Mouse (Mus musculus): ENCODE results near the gene Tagln.

DNA sequence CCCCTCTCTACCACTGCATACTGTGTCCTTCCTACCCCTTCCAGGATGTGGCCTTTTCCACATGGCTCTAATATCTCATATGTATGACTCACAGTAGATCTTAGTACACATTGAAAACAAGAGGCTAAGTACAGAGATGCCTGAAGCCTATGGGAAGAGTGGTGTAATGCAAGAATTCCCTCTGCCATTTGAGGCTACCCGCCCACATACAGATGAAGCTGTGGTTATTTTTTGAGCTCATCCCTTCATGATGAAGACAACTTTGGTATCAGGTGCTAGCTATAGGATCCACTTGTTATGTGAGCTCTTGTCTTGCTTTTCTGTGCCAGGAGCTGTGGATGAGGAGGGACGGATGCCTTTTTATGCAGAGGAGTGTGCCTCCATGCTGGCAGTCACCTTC is 20.2 kb downstream of the Tagln start:
- no peak for TF ChIP-seq CTCF (conservative IDR thresholded peaks at IDR 0.05 in 1 of 2, IDR thresholded peaks at IDR 0.05 in 1 of 2; ENCODE audit: low read depth in 2 of 2, low read length in 2 of 2)
- no peak for TF ChIP-seq SMC3 (IDR thresholded peaks at IDR 0.05; ENCODE audit: low read depth, low read length)
- TF ChIP-seq POLR2AphosphoS2 (IDR thresholded peaks at IDR 0.05; ENCODE audit: low read depth, low read length), result no peak
- TF ChIP-seq ZMIZ1 (IDR thresholded peaks at IDR 0.05; ENCODE audit: low read depth, low read length), result no peak
